Mouse (Mus musculus) forebrain, embryonic 16.5 days (tissue): ENCODE results near the gene Wars2. TPM values are rescaled to one million over a fixed set of nuclear protein-coding genes. Genes with fewer than 3 reads are reported as not detected.

Experiments used
- ATAC-seq: fragments of 200-750 bp; cut with Nextera tagmentation; 2 replicates; pipeline ENCODE4 v1.8.0; 2017; ENCODE audit warnings: mild to moderate bottlenecking, moderate library complexity
- H3K27ac ChIP-seq: fragments of 300-500 bp; sonication (generic); 2 replicates; pipeline ENCODE4 v1.5.1; 2014; ENCODE audit warnings: low read length, control low read depth
- H3K27me3 ChIP-seq: fragments of 300-500 bp; sonication (generic); replicated peaks from 2 replicates; pipeline ENCODE4 v1.6.1; 2014; ENCODE audit warnings: low read length; ENCODE audit not compliant: control insufficient read depth, insufficient read depth
- H3K36me3 ChIP-seq: fragments of 300-500 bp; sonication (generic); 2 replicates; pipeline ENCODE4 v1.6.1; 2014; ENCODE audit not compliant: control insufficient read depth, insufficient read depth
- H3K4me1 ChIP-seq: fragments of 300-500 bp; sonication (generic); replicated peaks from 2 replicates; pipeline ENCODE4 v1.6.1; 2014; ENCODE audit warnings: low read length; ENCODE audit not compliant: control insufficient read depth, insufficient read depth
- H3K4me2 ChIP-seq: fragments of 300-500 bp; sonication (generic); 2 replicates; pipeline ENCODE4 v1.6.1; 2014; ENCODE audit warnings: mild to moderate bottlenecking, low read length, control low read depth
- H3K4me3 ChIP-seq: fragments of 300-500 bp; sonication (generic); replicated peaks from 2 replicates; pipeline ENCODE4 v1.5.1; 2014; ENCODE audit warnings: mild to moderate bottlenecking, low read length, control low read depth
- H3K9ac ChIP-seq: fragments of 300-500 bp; sonication (generic); replicated peaks from 2 replicates; pipeline ENCODE4 v1.6.1; 2014; ENCODE audit warnings: low read depth, low read length, control low read depth
- H3K9me3 ChIP-seq: fragments of 300-500 bp; sonication (generic); 2 replicates; pipeline ENCODE4 v1.6.1; 2016; ENCODE audit warnings: low read length; ENCODE audit not compliant: control insufficient read depth
- WGBS: fragments of 180-500 bp; shearing (Covaris S2); extraction: QIAGEN DNeasy Blood & Tissue Kit; methylation state at CpG from one replicate; pipeline ENCODE4 v1.1.7; 2014; 5-methylcytosine and 5-hydroxymethylcytosine counted together
- polyA plus RNA-seq: library from polyadenylated mRNA; unstranded; fragments of >200 nt; fragmentation: Nextera tagmentation; extraction: Ambion mirVana; gene quantifications from 2 replicates; pipeline ENCODE4 v1.2.1, GENCODE M21; 2015

Gene Wars2
- polyA plus RNA-seq, 1 experiment from 2014 or later: 6.3 TPM

- Histone ChIP-seq H3K4me1 (no peaks in the 10 kb centered on the region; the same call in 1 of the 2 replicates), H3K4me2 (peak overlapping the region; percentile 22; the same call in 1 of the 2 replicates), H3K27me3 (peaks cover 91% of the 10 kb centered on the region), H3K36me3 (no peaks in the 10 kb centered on the region), H3K4me3 (0 out of 2 replicates have a peak overlapping the region, but pooled peaks have one; percentile 5), H3K27ac (no peak overlapping the region), H3K9ac (no peak overlapping the region), H3K9me3 (no peaks in the 10 kb centered on the region)
- ATAC-seq: 0 out of 2 replicates have a peak, but pooled peaks have one; percentile 28
- under 1% methylated on average over 50 of the region's 50 CpGs for WGBS
Measured at GRCm38 (mm10) chr3:99240811-99241738, 100.2 kb downstream of the Wars2 start.

GRCm38 (mm10) chr3:99242481-99242880, 101.6 kb downstream of the Wars2 start:
- Histone ChIP-seq H3K4me2 (no peak overlapping the region), H3K27me3 (peaks cover 93% of the 10 kb centered on the region), H3K9me3 (no peaks in the 10 kb centered on the region), H3K4me1 (no peaks in the 10 kb centered on the region; the same call in 1 of the 2 replicates), H3K27ac (no peak overlapping the region), H3K9ac (no peak overlapping the region), H3K36me3 (no peaks in the 10 kb centered on the region), H3K4me3 (no peak overlapping the region)
- WGBS: 5% methylated on average over 8 of the region's 8 CpGs
- ATAC-seq: no peak

- H3K4me1 ChIP-seq: no peaks in the 10 kb centered on the region; the same call in 1 of the 2 replicates
- no peaks in the 10 kb centered on the region for H3K36me3 ChIP-seq
- peaks cover 90% of the 10 kb centered on the region for H3K27me3 ChIP-seq
- H3K4me2 ChIP-seq: no peak overlapping the region
- 17% methylated on average over 3 of the region's 3 CpGs for WGBS
- no peak for ATAC-seq
- no peaks in the 10 kb centered on the region for H3K9me3 ChIP-seq
- no peak overlapping the region for H3K4me3 ChIP-seq
- H3K27ac ChIP-seq: no peak overlapping the region
- no peak overlapping the region for H3K9ac ChIP-seq
Measured at GRCm38 (mm10) chr3:99245341-99245740, 104.5 kb downstream of the Wars2 start.

GRCm38 (mm10) chr3:99246629-99247028, 105.8 kb downstream of the Wars2 start:
- Histone ChIP-seq H3K9ac (no peak overlapping the region), H3K4me2 (no peak overlapping the region), H3K9me3 (no peaks in the 10 kb centered on the region), H3K36me3 (no peaks in the 10 kb centered on the region), H3K27ac (no peak overlapping the region), H3K27me3 (peaks cover 93% of the 10 kb centered on the region), H3K4me3 (no peak overlapping the region), H3K4me1 (no peaks in the 10 kb centered on the region)
- 38% methylated on average over 3 of the region's 3 CpGs for WGBS
- ATAC-seq: no peak

- no peak overlapping the region for H3K9ac ChIP-seq
Measured at GRCm38 (mm10) chr3:99247586-99247985, 106.7 kb downstream of the Wars2 start.

GRCm38 (mm10) chr3:99247996-99248801, 107.3 kb downstream of the Wars2 start:
- H3K36me3 ChIP-seq: no peaks in the 10 kb centered on the region
- H3K9me3 ChIP-seq: no peaks in the 10 kb centered on the region
- no peak overlapping the region for H3K4me3 ChIP-seq
- H3K9ac ChIP-seq: no peak overlapping the region
- no peak overlapping the region for H3K27ac ChIP-seq
- no peak for ATAC-seq
- H3K4me1 ChIP-seq: no peaks in the 10 kb centered on the region
- 2% methylated on average over 28 of the region's 28 CpGs for WGBS
- H3K27me3 ChIP-seq: peaks cover 94% of the 10 kb centered on the region
- no peak overlapping the region for H3K4me2 ChIP-seq

More at GRCm38 (mm10) chr3:99247586-99247985, 106.7 kb downstream of the Wars2 start:
- no peaks in the 10 kb centered on the region for H3K4me1 ChIP-seq
- H3K27me3 ChIP-seq: peaks cover 95% of the 10 kb centered on the region
- H3K36me3 ChIP-seq: no peaks in the 10 kb centered on the region
- WGBS: 2% methylated on average over 4 of the region's 4 CpGs
- no peak overlapping the region for H3K27ac ChIP-seq
- H3K9me3 ChIP-seq: no peaks in the 10 kb centered on the region
- H3K4me2 ChIP-seq: no peak overlapping the region
- ATAC-seq: no peak
- no peak overlapping the region for H3K4me3 ChIP-seq

GRCm38 (mm10) chr3:99248831-99249550, 108.1 kb downstream of the Wars2 start:
- H3K27me3 ChIP-seq: peaks cover 90% of the 10 kb centered on the region
- no peak overlapping the region for H3K9ac ChIP-seq
- no peak overlapping the region for H3K27ac ChIP-seq
- no peaks in the 10 kb centered on the region for H3K9me3 ChIP-seq
- H3K4me2 ChIP-seq: no peak overlapping the region
- no peak overlapping the region for H3K4me3 ChIP-seq
- WGBS: under 1% methylated on average over 25 of the region's 25 CpGs
- no peaks in the 10 kb centered on the region for H3K36me3 ChIP-seq
- H3K4me1 ChIP-seq: peaks cover 6% of the 10 kb centered on the region
- ATAC-seq: no peak

GRCm38 (mm10) chr3:99249551-99249870, 108.6 kb downstream of the Wars2 start:
- WGBS: 3% methylated on average over 11 of the region's 11 CpGs
- no peak overlapping the region for H3K4me2 ChIP-seq
- no peaks in the 10 kb centered on the region for H3K9me3 ChIP-seq
- H3K27ac ChIP-seq: no peak overlapping the region
- no peak overlapping the region for H3K4me3 ChIP-seq
- no peak for ATAC-seq
- peaks cover 85% of the 10 kb centered on the region for H3K27me3 ChIP-seq
- no peaks in the 10 kb centered on the region for H3K36me3 ChIP-seq
- peaks cover 9% of the 10 kb centered on the region for H3K4me1 ChIP-seq
- H3K9ac ChIP-seq: no peak overlapping the region

GRCm38 (mm10) chr3:99249906-99250305, 109.0 kb downstream of the Wars2 start:
- no peaks in the 10 kb centered on the region for H3K9me3 ChIP-seq
- WGBS: 2% methylated on average over 6 of the region's 6 CpGs
- no peak overlapping the region for H3K4me3 ChIP-seq
- ATAC-seq: no peak
- peaks cover 9% of the 10 kb centered on the region for H3K4me1 ChIP-seq
- H3K36me3 ChIP-seq: no peaks in the 10 kb centered on the region
- H3K9ac ChIP-seq: no peak overlapping the region
- no peak overlapping the region for H3K27ac ChIP-seq
- H3K27me3 ChIP-seq: peaks cover 81% of the 10 kb centered on the region
- no peak overlapping the region for H3K4me2 ChIP-seq
